Mouse (Mus musculus) splenic B cell, adult 2 months (primary cell): ENCODE measurements at regions not wholly inside any gene's neighbourhood (a gene's known extent, or its start where the extent isn't known, plus 50 kb on each side); places are given as distances from the start of the nearest gene placed in this dataset.

Experiments used
- DNase-seq: peaks from one replicate; pipeline ENCODE4 v3.0.0-alpha.2; 2011; ENCODE audit warnings: low read depth, low spot score
- H3K27me3 ChIP-seq: 2 replicates; pipeline ENCODE4 v1.6.1; 2012; ENCODE audit warnings: mild to moderate bottlenecking, low read length, moderate library complexity, mixed read lengths; ENCODE audit not compliant: control insufficient read depth, poor library complexity, insufficient read depth, severe bottlenecking
- H3K36me3 ChIP-seq: 2 replicates; pipeline ENCODE4 v1.6.1; 2012; ENCODE audit warnings: mild to moderate bottlenecking, low read length, moderate library complexity, mixed read lengths; ENCODE audit not compliant: control insufficient read depth, poor library complexity, insufficient read depth, severe bottlenecking

DNA sequence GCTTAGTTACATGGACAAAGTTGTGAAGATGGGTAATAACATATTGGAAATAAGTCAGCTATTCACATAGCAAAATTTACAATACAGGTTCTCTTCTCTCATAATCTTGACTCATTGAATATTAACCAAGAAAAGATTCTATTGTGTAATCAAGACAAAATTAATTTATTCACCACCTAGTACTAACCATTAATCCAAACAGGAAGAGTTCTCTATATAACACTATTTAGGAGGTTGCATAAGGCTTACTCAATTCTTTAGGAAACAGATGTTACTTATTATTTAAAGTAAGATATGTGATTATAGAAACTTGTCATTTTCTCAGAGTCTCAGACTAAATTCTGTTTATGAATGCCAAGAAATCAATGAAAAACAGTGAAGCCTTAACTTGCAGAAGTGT is 600.4 kb upstream of the Tusc1 start:
- Histone ChIP-seq H3K36me3 (no peaks in the 10 kb centered on the region), H3K27me3 (no peaks in the 10 kb centered on the region)
- no peak for DNase-seq

DNA sequence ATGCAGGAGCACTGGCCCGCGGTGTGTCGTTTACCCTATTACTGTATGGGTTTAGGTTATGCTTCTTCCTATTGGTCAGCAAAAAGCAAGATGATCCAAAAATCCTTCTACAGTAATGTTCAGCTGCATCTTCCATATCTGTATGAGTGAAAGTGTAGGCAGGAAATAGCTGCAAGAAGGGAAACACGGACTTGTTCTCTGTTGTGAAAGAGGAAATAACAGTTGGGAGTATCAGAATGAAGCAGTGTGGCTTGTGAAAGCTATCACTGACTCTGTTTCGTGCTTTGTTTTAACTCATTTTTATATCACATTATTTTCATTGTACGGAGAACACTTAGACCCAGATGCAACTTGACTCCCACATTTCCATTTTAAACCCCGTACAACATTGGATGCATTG is 591.8 kb upstream of the Tusc1 start:
- DNase-seq, result no peak
- Histone ChIP-seq H3K36me3 (no peaks in the 10 kb centered on the region), H3K27me3 (no peaks in the 10 kb centered on the region)

DNA sequence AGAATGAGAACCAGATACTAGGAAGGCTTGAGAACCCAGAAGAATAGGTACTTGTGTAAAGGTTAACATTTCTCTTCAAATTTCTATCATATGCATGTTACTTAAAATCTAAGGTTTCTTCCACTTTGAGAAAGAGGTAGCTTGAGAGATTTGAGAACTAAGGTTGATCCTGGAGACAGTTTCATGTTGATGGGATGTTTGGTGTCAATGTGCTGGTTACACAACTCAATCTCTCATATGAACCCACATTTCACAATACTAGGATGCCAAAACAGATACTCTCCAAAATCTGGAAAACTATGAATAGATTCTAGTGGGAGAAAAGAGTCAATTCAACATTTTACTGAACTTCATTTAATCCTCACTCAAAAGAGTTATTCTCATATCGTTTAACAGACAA is 589.1 kb upstream of the Tusc1 start:
- Histone ChIP-seq H3K27me3 (no peaks in the 10 kb centered on the region), H3K36me3 (no peaks in the 10 kb centered on the region)
- no peak for DNase-seq

DNA sequence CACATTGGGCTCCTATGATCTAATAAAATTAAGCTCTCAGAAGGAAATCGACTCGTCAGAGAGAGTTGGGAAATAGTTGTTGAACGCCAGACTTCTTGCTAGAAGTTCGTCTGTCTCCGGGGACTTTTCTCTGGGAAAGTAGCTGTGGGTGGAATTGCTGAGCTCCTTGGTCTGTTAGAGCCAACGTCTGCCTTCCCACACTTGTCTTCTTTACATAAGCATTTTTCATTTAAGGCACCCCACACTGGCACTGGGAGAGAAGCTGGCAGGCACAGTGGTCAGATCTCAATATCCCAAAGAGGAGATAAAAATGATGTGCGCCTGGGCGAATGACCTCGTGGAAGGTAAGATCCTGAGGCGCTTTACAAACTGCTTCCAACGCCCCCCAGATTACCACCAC is 551.3 kb upstream of the Tusc1 start:
- DNase-seq, result no peak
- H3K36me3 ChIP-seq, result no peaks in the 10 kb centered on the region

DNA sequence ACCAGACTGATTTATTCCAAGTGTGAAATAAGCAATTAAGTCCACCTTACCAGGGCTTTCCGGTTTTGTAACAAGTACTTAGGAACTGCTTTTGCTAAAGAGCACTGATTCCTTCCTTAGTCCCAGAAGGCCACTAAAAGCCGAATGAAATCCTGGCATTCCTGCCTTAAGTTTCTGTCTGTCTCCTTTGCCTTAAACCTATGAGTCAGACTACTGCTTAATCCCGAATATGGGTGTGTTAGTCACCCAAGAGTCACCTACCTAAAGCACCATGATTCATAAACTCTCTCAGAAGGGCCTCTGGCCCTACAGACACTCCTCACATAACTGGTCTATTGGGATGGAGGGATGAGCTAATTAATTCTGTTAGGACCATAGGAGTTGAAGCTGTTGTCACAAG is 546.0 kb upstream of the Tusc1 start:
- Histone ChIP-seq H3K27me3 (no peaks in the 10 kb centered on the region), H3K36me3 (no peaks in the 10 kb centered on the region)
- no peak for DNase-seq

More for the DNA sequence above, 551.3 kb upstream of the Tusc1 start:
- no peaks in the 10 kb centered on the region for H3K27me3 ChIP-seq

DNA sequence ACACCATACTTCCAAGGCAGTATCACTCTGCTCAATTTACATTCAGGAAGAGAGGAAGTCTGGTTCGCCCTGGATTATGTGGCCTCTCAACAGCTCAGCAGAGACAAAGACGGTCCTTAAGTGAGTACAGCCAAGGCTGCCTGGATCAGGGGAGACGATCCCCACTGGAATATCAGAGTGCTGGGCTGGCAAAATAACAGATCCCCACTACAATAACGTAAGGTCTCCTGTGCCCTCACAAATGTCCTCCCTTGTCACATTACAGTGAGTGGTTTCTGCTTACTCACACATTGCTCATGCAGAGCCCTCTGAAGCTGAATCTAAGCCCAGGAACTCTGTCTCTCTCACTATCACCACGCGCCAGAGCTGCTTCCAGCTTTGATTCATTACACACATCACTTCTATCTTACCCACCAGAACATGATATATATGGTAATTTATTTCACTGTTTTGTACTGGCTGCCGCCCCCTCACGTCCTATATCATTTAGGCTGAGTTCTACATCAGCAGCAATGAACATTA is 544.1 kb upstream of the Tusc1 start:
- Histone ChIP-seq H3K27me3 (no peaks in the 10 kb centered on the region), H3K36me3 (no peaks in the 10 kb centered on the region)
- DNase-seq, result no peak

DNA sequence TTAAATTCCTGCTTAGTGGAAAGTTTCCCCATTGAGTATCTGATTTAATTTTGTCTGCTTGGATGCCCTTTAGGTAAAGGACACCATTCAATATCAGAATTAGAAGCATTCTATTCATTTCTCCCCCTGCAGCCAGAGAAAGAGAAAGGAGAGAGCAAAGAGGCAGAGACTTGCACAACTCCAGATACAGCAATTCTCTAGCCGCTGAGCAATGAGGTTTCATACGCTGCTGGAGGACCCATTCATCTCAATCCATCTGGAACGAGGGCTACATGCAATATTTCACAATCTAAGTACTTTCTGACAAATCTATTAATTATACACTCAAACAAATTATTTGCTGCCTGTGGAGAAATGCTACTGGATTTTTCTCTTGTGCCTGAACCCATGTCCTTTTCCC is 538.0 kb upstream of the Tusc1 start:
- no peaks in the 10 kb centered on the region for H3K27me3 ChIP-seq
- no peaks in the 10 kb centered on the region for H3K36me3 ChIP-seq
- DNase-seq, result no peak

DNA sequence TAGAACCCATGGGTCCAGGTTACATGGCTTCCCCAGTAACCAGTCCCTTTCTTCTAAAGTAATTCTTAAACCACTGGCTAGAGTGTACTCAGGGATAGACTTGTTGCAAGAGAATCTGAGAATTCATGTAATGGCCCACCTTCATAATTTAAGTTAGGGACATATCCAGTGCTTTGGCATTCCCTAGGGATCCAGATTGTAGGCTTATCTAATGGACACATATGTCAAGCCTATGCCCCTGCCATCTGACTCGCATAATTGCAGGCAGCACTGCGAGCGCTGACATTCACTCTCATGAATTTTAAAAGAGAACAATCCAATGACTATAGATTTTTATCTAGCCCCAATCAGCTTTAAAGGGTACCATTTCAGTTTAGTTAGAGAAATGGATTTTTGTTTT is 518.1 kb upstream of the Tusc1 start:
- Histone ChIP-seq H3K36me3 (no peaks in the 10 kb centered on the region), H3K27me3 (no peaks in the 10 kb centered on the region)
- DNase-seq, result no peak

DNA sequence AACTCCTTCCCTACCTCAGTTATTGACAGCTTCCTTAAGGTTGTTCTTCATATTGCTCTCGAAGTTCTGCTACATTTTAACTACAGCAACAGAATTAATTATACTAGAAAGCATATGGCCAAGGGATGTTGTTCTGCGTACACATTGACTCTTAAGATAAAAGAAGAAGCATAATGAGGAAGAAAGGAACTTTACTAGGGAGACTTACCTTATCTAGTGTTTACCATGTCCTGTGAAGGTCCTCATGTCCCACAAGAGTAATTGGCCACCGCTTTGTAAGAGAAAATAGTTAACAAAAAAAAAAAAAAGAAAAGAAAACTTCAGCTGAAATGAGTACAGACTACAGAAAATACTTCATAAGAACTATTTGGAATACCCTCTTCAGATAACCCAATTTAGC is 513.9 kb upstream of the Tusc1 start:
- Histone ChIP-seq H3K36me3 (no peaks in the 10 kb centered on the region), H3K27me3 (no peaks in the 10 kb centered on the region)

DNA sequence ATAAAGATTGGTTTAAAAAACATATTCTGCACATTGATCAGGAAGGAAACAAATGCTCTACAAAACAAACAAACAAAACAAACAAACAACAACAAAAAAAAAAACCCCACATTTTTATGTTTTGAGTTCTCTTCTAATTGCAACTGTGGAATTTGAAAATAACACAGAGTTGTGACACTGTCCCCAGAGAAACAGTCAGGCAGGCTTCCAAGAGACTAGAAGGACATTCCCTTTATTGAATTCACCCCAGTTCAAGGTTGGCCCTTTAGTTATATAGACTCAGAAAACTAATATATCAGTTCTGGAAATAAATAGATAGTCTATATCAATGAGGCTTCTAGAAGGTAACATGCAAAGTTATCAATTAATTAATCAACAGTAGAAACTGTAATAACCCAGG is 495.4 kb upstream of the Tusc1 start:
- H3K36me3 ChIP-seq, result no peaks in the 10 kb centered on the region
- no peak for DNase-seq
- no peaks in the 10 kb centered on the region for H3K27me3 ChIP-seq

More for the DNA sequence above, 513.9 kb upstream of the Tusc1 start:
- DNase-seq, result no peak

DNA sequence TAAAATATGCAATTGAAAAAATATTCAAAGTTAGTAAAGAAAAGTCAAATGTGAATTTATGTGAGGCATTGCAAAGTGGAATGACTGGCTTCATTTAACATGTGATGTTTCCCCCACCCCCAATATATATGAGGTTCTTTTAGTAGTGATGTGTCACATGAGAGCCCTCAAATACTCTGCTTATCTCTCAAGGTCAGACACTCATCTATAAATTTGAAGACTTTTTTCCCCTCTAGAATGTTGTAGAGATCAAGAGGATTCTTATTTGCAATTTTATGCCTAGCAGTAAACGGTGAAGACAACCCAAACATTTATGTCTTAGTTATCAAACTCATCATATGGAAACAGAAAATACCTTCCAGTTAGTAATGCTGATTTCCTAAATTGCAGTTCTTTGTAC is 457.8 kb upstream of the Tusc1 start:
- Histone ChIP-seq H3K36me3 (no peaks in the 10 kb centered on the region), H3K27me3 (no peaks in the 10 kb centered on the region)
- DNase-seq, result no peak

DNA sequence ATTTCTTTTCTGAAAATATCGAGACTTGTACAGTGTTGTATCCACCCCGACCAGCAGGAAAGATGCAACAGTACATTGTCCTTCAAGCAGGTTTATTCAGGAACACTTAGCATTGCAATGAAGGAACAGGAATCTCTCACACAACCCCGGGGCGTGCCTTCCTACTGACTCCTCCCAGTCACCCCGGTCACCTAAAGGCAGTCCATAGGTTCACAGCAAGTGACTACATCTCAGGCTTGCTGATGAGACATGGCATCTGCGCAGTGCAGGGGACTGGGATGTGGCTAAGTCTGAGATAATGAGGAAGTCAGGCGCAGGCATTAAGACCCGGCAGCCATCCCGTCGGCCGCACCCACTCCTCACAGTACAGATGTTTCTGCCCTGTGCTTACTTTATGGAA is 454.8 kb upstream of the Tusc1 start:
- no peaks in the 10 kb centered on the region for H3K36me3 ChIP-seq
- DNase-seq, result no peak
- H3K27me3 ChIP-seq, result no peaks in the 10 kb centered on the region

DNA sequence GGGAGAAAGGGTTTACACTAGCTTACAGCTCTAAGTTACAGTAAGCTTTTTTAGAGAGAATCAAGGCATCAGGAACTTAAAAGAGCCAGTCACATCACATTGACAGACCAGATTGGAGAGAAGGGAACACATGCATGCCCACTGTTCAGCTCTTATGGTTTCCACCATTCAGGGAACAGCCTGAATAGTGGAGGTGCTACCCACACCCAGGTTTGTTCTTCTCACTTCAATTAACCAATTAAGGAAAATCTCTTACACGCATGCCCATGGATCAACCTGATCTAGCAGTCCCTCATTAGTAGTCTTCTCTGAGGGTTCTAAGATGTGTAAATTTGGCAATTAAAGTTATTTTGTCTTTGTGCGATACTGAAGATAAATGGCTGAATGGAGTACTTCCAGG is 419.2 kb upstream of the Tusc1 start:
- Histone ChIP-seq H3K36me3 (no peaks in the 10 kb centered on the region), H3K27me3 (no peaks in the 10 kb centered on the region)
- DNase-seq, result no peak

DNA sequence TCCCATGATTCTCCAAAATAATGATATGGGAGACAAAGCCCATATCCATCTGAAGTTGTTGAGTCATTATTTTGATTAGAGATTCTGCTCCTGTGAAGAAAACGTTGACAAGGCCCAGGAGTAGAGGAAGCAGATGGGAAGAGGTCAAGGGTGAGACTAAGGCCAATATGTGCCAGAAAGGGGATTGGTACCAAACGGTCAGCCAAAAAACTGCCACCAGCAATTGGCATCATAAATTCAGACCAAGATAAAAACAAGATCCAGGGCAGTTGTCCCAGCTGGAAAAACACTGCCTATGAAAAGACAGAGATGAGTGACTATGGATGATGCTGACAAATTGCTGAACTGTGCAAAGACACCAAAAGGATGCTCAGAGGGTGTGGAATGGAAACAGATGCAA is 411.0 kb upstream of the Tusc1 start:
- Histone ChIP-seq H3K27me3 (no peaks in the 10 kb centered on the region), H3K36me3 (no peaks in the 10 kb centered on the region)
- no peak for DNase-seq

DNA sequence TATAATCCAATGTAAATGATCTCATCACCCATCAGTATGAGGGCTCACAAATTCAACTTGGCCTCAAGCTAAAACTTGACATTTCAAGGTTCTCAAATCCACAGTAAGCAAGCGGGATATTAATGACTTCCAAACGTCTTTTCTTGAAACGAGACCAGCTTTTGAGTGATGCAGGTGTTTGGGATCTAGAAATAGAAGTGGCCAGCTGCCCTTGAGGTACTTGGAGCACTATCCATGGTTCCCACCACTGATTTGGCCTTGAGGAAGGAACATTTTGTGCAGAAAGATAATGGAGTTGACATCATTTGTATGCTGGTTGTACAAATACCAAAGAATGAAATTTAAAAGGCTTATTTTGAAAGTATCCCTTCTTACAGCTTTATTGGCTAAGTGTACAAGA is 378.4 kb upstream of the Tusc1 start:
- Histone ChIP-seq H3K27me3 (no peaks in the 10 kb centered on the region), H3K36me3 (no peaks in the 10 kb centered on the region)
- no peak for DNase-seq

DNA sequence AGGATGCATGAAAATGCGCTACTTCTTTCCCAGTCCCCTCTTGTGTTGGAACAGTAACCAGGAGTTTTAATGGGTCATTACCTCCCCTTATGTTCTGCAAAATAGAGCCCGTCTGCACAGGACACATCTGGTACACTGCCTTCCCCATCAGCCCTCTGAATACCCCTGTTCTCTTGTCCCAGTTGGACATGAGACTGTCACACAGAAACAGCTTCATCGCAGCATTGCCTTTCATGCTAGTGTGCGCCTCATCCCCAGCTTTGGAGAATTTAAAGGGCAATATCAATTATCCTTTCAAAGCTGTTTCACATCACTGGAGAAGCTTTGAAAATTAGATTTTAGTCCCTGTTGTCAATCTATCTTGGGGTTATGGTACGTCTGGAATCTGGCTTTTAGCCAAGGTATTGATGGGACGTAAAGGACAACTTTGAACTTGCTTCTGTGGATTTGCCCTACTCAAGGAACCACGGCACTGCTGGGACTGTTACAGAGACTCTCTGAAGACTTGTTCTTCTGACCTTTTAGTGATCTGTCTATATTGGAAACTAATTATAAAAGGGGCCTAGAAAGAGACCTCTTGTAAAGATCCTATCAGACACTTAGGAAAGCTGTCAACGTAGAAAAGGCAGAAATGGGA is 341.2 kb upstream of the Tusc1 start:
- Histone ChIP-seq H3K36me3 (no peaks in the 10 kb centered on the region), H3K27me3 (no peaks in the 10 kb centered on the region)
- no peak for DNase-seq
